Mouse (Mus musculus): ENCODE data around the gene Nlgn2. TPM values are rescaled to one million over a fixed set of nuclear protein-coding genes. Genes with fewer than 3 reads are reported as not detected.
A peak's percentile ranks its signal among the peaks of the same experiment; 100 is the strongest.

Gene Nlgn2
- polyA plus RNA-seq (2012; rRNA removed) = 18.3 and 27.7 TPM in 2 replicates

DNA sequence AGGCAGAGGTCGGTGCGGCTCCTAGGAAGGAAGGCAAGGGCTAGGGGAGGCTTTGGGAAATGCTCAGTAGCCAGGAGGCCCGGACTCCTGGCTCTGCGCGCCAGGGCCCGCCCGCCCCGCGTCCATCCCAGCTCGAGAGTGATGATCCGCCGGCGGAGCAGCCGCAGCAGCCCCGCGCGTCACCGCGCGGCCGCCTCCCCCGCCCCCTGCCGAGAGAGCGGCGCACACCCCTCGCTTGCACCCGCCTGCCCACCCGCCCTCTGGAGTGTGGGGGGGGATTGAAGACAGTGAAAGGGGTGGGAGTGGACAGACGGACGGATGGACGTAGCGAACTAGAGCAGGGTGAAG is at the start of gene Nlgn2:
Nlgn2 (minus strand) TSS at position 181 of the 348 bp plus-strand sequence.
- no peak for DNase-seq (ENCODE audit: low spot score)

DNA sequence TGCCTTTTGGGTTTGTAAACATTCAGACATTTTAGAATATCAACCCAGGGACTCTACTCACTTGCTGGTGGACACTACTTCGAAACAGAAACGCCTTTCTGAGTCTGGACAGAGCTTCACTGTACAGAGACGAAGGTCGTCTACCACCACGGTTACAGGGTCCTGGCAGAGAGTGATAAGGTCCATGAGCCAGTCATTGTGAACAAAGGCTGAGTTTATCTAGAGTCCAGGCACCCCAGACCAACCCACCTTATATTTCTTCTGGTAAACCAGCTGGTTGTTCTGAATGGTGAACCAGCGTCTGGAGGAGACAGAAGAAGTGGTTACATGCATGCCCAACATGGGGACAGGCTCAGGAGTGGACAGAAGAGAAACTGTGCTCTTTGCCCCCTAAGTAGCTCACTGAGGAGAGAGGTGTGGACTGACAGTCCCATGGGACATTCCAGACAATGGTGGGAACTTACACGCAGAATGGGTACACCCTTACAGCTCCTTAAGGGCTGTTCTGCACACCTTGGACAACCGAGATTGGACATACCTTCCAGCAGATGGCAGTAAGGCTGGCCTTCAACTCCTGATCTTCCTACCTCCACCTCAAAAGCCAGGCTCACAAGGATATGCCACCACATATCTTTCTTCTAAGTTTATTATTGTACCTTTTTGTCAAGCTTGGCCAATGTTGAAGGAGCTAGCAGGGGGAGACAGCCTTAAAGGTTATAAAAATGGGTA is 49.5 kb upstream of the Nlgn2 start:
- DNase-seq (ENCODE audit: low spot score) = no peak

DNA sequence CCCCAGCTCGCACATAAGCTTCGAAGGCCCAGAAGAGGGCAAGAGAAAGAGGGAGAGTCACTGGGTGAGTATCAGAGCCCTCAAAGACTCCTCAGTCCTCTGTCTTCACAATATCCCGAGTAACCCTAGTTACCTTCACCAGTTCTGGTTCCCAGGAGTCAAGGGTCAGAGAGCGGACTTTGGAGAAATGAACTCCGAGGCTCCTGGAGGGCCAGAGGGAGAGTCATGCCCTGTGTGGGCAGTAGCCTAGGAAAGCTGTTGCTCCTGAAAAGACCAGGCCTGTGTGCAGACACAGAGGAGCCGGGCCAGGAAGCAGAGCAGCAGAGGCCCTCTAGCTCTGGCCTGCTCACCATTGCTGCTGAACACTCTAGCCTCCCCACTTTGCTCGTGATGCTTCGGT is 47.1 kb upstream of the Nlgn2 start:
- no peak for DNase-seq (ENCODE audit: low spot score)

DNA sequence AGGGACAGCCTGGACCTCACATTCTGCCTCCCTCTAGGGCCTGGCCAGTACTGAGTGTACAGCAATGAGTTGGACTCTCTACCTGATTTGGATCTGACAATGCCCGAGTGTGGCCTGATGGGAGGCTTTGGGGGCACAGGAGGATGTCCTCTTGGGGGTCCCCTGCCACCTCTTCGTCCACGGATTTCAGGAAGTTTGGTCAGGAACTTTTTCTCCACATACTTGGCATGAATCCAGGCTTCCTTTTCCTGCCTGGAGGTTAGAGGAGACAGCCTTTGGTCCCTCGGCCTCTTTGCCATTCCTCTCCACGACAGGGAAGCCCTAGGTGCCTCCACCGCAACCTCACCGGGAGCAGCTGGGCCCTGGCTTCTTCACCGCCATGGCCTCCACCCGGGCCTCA is 46.7 kb upstream of the Nlgn2 start:
- no peak for DNase-seq (ENCODE audit: low spot score)

DNA sequence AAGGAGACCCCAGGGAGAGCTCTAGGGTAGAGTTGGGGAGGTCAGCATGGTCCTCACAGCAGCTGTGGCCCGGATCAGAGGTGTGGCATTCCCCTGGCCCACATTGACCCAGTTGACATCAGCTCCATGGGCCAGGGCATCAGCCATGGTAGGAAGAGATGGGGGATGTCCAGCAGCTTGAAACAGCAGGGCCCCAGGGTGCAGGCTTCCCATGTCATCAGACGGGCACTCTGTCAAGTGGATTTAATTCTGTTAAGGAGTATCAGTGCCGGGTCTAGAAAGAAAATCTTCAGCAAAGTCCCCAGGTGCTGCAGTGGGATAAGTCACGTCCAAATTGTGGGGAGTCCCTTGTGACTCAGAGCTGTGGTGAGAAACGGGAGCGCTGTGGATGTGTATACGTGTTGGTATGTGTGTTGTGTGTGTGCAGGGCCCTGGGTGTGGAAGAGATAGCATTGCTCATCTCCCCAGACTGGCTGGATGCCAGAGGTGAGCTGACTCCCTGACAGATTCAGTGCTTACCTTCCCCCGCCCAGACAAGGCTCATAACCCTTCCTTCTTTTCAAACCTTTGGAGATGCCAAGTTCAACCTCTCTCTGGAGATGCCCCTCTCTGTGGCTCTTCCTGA is 46.1 kb upstream of the Nlgn2 start:
- DNase-seq (ENCODE audit: low spot score) = no peak

DNA sequence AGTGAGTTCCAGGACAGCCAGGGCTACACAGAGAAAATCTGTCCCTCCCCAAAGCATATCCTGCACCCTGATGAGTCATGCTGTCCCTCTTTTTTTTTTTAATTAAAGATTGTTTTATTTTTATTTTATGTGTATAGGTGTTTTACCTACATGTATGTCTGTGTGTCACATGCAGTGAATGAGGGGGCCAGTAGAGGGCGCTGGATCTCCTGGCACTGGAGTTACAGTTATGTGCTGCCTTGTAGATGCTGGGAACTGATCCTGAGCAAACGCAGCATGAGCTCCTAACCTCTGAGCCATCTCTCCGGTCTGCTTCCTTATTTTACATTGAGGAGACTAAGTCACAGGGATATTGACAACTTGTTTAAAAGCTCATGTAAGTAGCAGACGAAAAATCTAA is 45.5 kb upstream of the Nlgn2 start:
- DNase-seq (ENCODE audit: low spot score) = no peak

DNA sequence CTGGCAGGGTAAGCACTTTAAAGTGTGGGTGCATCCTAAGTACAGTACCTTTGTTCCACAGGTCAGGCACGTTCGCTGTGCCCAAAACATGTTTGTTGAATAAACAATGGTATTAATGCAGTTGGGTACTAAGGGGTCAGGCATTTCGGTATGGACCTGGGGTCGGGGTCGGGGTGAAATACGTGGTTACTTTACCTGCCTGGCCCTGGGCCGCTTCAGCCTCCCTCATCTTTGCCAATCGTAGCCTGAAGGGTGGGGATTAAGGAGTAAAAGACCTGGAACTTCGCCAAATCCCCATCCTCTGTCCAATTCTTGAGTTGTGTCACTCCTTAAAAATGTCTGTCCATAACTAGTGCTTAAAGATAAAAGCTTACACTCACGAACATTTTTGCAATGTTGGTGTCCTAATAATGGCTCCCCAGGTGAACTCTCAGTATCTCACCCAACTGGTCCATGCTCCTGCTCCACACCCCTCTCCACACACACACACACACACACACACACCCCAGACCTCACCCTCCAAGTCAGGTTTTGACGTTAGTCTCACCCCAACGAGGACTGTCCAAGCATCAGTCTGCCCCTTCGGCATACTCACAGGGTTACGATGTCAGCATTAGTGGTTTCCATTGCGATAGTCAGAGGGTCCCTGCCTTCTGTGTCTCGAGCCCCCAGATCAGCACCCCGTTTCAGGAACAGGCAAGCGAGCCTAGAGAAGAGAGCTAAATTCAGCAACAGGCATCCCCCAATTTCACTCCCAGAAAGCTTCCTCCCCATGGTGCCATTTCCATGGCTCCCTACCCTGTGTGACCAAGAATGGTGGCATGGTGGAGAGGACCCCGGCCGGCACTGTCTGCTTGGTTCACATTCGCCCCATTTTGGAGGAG is 44.4 kb upstream of the Nlgn2 start:
- DNase-seq (ENCODE audit: low spot score) = no peak

DNA sequence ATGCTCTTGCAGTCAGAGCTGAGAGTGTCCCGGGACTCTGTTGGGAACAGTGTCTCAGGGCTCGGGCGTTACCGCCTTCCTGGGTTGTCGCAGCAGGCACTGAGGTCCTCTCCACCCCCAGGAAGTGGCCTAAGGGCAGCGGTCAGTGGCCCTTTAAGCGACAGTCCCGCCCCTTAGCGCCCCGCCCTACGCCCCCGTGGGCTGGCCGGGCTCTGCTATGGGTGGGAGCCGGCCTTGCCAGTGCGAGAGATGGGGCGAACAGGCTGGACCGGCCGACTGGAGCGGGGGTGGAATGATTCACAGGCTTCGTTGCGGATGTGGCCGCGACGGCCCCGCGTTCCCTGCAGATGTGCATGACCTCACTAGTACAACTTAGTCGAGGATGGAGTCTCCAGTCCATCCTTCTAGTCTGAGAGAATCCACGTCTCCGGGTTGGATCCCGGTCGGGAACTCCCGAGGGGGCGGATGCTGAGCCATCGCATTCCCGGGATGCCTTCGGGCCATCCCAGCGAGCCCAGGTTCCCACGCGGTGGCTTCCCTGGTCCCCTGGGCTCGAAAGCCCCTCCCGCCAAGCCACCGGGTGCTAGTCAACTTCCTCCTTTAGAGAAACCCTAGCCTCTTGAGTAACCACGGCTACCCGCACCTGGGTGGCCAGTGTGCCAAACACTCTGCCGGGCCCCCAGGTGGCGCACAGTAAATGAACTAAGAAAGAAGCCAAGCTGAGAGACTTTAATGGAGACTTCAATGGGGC is 43.4 kb upstream of the Nlgn2 start, which contains the start of gene Kctd11:
Kctd11 (minus strand) TSS at position 554 of the 751 bp plus-strand sequence.
- DNase-seq (ENCODE audit: low spot score) = peak; percentile 92

DNA sequence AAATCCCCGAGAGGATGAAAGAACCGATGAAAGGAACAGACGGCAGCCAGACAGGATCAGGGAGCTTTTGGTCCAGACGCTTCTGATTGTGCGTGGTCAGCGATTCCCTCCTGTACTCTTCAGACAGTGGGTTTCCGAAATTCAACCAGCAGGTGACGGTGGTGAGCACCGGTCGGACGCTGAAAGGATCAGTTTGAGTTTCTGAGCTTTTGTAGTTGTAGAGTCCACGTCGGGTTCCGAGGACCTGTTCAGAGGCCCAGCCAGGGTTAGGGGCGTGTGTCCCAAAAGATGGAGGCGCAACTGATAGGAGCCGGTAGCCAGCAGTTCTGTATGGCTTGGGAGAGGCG is 42.9 kb upstream of the Nlgn2 start:
- no peak for DNase-seq (ENCODE audit: low spot score)

DNA sequence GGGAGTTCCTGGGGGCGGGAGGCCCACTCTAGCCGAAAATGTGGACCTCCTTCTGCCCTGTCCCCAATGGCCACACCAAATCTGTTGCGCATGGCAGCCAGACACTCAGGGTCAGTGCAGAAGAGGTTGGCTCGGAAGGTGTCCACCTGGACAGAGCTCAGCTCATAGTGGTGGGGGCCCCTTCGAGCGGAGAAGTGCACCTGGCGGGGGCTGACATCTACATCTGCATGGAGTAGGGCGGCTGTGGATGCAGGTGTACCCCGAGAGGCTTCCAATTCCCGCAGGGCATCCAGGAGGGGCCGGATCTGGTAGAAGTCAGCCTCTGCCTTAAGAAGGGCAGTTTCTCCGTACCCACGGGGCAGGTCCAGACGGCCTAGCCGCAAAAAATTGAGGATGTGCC is 42.1 kb upstream of the Nlgn2 start:
- DNase-seq (ENCODE audit: low spot score) = no peak

DNA sequence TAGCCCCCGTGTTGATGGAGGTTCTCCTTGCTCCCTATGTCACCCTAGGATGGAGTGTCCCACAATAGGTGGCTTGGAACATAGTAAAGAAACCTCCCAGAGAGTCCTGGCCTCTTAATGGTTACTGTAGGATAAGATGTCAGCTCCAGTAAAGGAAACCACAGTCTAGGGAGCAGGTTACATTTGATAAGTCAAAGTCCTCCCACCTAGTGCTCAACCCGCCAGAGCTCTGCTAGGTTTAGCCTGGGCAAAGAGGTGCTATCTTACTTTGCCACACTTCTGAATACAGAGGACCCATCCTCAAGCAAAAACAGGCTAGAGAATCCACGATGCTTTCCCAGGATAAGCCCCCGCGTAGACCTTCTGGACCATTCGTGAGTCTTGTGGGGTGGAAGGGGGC is 41.4 kb upstream of the Nlgn2 start:
- DNase-seq (ENCODE audit: low spot score) = no peak

DNA sequence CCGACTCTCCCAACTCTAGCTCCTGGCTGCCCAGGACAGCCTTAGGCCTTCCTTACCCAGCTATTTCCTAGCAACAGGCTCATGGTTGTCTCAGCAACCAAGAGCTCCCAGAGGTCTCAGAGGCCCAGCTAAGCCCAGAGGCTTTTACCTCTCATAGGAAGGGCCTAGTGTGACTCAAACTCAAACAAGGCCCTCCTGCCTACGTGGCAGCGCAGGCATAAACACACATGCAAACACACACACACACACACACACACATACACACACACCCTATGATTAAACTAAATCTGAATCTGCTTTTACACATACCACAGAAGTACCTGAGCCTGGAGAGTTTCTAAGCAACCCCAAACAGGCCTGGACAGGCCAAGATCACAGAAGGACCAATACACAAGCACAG is 40.8 kb upstream of the Nlgn2 start:
- no peak for DNase-seq (ENCODE audit: low spot score)

DNA sequence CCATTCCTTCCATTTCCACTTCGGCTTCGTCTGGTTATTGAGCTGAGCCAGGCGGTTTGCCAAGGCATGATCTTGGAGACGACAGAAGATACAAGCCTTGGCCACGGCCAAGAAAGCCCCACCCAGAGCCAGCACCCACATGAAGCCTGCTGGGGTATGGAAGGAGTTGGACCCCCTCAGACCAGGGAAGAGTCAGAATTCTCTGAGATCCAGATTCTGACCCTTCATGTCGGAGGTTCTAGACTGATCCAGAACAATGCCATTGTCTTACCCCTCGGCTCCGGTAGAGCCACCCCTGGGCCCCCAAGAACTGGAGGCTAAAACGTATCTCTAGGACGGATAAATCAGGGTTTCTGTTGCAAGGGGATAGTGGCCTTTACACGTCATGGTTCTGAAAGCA is 40.3 kb upstream of the Nlgn2 start, which contains the start of gene Tmem95:
Tmem95 (minus strand) TSS at position 141 of the 400 bp plus-strand sequence.
- no peak for DNase-seq (ENCODE audit: low spot score)

DNA sequence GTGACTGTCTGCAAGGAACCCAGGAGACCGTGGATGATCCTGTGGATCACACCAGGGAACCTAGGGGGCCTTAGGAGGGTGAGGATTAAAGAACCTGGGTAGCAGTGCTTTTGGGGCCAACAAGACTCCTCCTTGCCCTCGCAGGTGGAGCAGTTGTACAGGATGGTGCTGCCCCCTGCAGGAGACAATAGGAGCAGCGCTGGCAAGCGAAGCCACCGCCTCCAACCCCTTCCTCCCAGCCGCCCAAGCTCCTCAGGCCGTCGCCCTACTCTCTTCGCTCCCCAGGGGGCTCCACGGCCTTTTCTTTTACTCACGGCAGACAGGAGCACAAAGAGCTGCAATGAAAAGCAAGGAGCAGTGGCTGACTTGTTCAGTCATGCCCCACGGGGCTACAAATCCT is 39.3 kb upstream of the Nlgn2 start:
- peak; percentile 75 for DNase-seq (ENCODE audit: low spot score)

DNA sequence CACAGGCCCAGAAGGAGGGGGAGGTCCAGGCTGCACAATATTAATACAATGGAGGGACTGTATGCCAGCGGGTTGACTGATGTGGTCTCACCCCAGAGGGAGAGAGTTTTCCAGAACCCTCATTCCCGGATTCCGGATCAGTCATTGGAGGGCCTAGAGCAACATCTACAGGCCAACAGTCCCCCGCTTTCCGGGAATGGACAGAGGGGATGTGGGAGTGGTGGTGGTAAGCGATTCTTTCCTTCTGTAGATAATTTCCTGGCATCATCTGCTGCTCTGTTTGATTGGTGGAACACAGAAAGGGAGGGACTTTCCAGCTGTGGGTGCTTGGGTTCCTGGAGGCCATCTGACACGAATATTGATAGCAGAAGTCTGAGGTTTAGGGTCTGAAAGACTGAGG is 38.6 kb upstream of the Nlgn2 start:
- no peak for DNase-seq (ENCODE audit: low spot score)

DNA sequence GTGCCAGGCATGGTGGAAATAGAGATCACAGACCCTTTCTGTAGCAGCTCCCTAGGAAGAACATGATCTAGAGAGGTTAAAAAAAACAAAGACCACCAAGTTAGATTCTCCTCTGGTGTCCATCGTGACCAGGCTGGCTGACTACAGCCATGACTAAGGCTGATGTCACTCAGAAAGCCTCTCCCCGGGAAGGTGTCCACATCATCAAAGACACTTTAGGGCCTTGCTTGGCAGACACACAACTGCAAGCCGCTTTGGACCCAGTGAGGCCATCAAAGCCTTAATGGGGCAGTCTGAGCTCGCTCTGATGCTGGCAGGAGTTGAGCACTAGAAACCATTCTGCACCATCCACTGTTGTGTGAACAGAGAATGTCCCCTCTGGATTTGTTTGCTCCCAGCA is 34.9 kb upstream of the Nlgn2 start:
- DNase-seq (ENCODE audit: low spot score) = no peak

DNA sequence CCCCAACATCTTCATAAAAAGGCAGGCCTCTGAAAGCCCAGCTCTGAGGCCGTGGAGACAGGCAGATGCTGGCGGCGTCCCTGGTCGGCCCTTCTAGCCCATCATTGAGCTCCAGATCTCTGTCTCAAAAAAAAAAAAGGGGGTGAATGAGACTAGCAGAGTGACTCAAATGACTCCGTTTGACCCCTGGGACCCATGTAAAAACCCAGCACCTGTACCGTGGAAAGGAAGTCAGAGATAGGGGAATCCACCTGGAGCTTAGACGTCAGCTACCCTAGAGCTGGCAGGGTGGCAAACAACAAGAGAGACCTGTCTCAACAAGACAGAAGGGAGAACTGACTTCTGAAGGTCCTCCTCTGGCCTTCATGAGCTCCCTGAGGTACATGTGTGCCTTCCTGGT is 34.2 kb upstream of the Nlgn2 start:
- DNase-seq (ENCODE audit: low spot score) = no peak

DNA sequence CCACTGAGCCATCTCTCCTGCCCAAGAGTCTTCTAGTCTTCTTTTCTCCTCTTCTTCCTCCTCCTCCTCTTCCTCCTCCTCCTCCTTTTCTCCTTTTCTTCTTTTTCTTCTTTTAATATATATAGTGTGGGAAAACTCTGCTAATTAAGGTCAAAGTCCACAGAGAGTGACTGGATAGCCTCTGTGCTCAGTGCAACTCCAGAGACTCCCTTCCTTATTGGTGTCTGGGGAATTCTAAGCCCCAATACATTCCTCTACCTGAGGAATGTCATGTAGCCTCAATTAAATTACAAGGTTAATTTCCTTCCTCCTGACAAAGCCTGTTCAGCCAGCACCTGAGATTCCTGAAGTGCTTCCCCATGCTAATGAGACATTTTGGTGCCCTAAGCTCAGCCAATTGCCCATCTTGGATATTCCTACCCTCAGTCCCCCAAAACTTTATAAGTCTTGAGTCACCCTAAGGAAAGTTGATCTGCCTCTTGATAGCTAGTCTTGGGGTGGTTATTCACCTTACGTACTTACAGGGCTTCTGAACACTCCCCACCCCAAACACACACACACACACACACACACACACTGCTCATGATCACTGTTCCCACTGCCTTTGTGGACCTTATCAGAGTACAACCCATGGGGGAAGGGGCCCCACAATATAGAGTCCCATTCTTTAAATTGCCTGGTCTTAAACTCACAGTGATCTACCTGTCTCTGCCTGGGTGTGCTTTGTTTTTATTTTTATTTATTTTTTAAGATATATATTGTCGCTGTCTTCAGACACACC is 32.9 kb upstream of the Nlgn2 start:
- no peak for DNase-seq (ENCODE audit: low spot score)

DNA sequence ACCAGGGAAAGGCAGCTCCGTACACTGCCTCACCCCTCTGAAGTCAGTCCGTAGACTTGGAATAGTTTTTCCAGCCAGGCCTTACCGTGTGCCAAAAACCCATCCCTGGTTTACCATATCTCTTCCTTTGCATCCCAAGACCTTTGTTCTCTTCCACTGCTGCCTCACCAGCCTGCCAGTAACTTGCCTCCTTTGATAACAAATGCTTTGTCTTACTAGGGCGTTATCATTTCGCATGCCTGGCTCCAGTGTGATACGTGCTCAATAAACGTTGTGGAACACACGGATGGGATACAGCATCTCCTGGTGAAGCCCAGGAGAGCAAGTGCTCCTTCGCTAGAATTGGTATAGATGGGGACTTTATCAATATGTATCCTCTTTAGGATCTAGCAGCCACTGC is 29.8 kb upstream of the Nlgn2 start:
- no peak for DNase-seq (ENCODE audit: low spot score)

DNA sequence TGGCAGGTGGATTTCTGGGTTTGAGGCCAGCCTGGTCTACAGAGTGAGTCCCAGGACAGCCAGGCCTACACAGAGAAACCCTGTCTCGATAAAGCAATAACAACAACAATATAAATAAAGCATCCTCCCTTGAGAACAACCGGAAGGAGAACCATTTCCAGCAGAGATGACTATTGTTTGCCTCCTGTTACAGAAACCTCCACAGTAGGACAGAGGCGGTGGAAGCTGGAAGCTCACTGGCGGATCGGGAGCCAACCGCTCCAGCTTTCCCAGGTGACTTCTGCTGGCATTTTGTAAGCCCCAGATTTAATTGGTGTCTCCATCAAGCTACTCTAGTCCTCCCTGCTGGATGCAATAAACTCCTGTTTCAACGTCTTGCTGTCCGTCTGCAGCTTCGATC is 28.0 kb upstream of the Nlgn2 start:
- DNase-seq (ENCODE audit: low spot score) = no peak

DNA sequence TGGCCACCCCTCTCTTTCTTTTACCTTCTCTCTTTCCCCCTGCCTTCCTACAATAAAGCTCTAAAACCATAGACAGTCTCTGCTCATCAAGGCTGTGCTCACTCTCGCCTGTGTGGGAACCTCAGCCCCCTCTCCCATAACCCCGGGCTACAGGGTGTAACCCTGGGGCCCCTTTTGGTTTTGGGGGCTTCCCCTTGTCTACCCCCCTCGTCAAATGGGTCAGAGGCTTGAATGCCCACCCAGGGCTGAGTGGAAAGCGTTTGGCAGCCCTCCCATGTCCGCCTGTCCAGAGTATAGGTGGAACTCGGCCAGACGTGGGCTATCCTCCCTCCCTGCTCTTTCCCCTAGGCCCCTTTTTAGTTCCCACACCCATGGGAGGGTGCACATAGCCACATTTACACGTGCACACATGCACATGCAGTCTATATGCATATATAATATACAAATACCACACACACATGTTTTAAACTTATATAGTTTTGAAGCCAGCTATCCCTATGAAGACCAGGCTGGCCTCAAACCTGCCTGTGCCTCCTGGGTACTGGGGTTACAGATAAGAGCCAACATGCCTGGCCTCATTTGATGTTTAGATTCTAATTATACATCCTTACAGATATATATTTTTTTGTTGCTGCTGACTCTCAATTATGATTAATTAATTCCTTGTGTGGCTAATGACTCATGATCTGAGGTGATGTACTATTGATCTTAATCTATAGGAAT is 26.7 kb upstream of the Nlgn2 start:
- no peak for DNase-seq (ENCODE audit: low spot score)

Measured in urinary bladder, adult 2 months (tissue).